Mouse (Mus musculus) midbrain, embryonic 14.5 days (tissue): ENCODE results near the gene Myl7. TPM values are rescaled to one million over a fixed set of nuclear protein-coding genes. Genes with fewer than 3 reads are reported as not detected.
A peak's percentile ranks its signal among the peaks of the same experiment; 100 is the strongest.
"Not testable (repeated sequence)": the region's sequence is repeated elsewhere in the genome, so short reads cannot be mapped to it uniquely, and the experiment has no call there.

Experiments
- ATAC-seq: fragments of 200-750 bp; cut with Nextera tagmentation; 2 replicates; pipeline ENCODE4 v1.8.0; 2017; ENCODE audit warnings: moderate number of reproducible peaks, moderate library complexity; ENCODE audit not compliant: low FRiP score, low TSS enrichment
- DNase-seq: peaks from one replicate; pipeline ENCODE4 v3.0.0-alpha.2; 2015
- H3K27ac ChIP-seq: fragments of 300-500 bp; sonication (generic); replicated peaks from 2 replicates; pipeline ENCODE4 v1.5.1; 2014; ENCODE audit warnings: mild to moderate bottlenecking, low read depth, low read length, moderate library complexity
- H3K27me3 ChIP-seq: fragments of 300-500 bp; sonication (generic); 2 replicates; pipeline ENCODE4 v1.6.1; 2014; ENCODE audit warnings: low read length, control low read depth, mixed read lengths; ENCODE audit not compliant: control insufficient read depth, insufficient read depth
- H3K36me3 ChIP-seq: fragments of 300-500 bp; sonication (generic); 2 replicates; pipeline ENCODE4 v1.6.1; 2014; ENCODE audit warnings: low read length, control low read depth; ENCODE audit not compliant: control insufficient read depth, insufficient read depth
- H3K4me1 ChIP-seq: fragments of 300-500 bp; sonication (generic); 2 replicates; pipeline ENCODE4 v1.6.1; 2014; ENCODE audit warnings: mild to moderate bottlenecking, antibody characterized with exemption, low read length, control low read depth; ENCODE audit not compliant: control insufficient read depth, insufficient read depth
- H3K4me2 ChIP-seq: fragments of 300-500 bp; sonication (generic); 2 replicates; pipeline ENCODE4 v1.6.1; 2014; ENCODE audit warnings: mild to moderate bottlenecking, low read length, moderate library complexity
- H3K4me3 ChIP-seq: fragments of 300-500 bp; sonication (generic); replicated peaks from 2 replicates; pipeline ENCODE4 v1.5.1; 2014; ENCODE audit warnings: low read depth, low read length
- H3K9ac ChIP-seq: fragments of 300-500 bp; sonication (generic); replicated peaks from 2 replicates; pipeline ENCODE4 v1.6.1; 2014; ENCODE audit warnings: mild to moderate bottlenecking, low read length, moderate library complexity
- H3K9me3 ChIP-seq: fragments of 300-500 bp; sonication (generic); 2 replicates; pipeline ENCODE4 v1.6.1; 2016; ENCODE audit warnings: low read length, control low read depth, mixed read lengths; ENCODE audit not compliant: control insufficient read depth
- WGBS: fragments of 180-500 bp; shearing (Covaris S2); extraction: QIAGEN DNeasy Blood & Tissue Kit; methylation state at CpG from one replicate; pipeline ENCODE4 v1.1.7; 2014; 5-methylcytosine and 5-hydroxymethylcytosine counted together
- polyA plus RNA-seq: library from polyadenylated mRNA; unstranded; fragments of >200 nt; fragmentation: Nextera tagmentation; extraction: Ambion mirVana; gene quantifications from 2 replicates; pipeline ENCODE4 v1.2.1, GENCODE M21; 2014

Gene Myl7
- polyA plus RNA-seq, 1 experiment from 2014 or later = not detected

- ATAC-seq (no peak), DNase-seq (no peak)
- no peaks in the 10 kb centered on the region for H3K36me3 ChIP-seq
- WGBS = 90% methylated on average over 10 of the region's 10 CpGs
- 0 out of 2 replicates have a peak, but pooled peaks cover 4% of the 10 kb centered on the region for H3K27me3 ChIP-seq
- no peaks in the 10 kb centered on the region for H3K9me3 ChIP-seq
- peaks cover 25% of the 10 kb centered on the region for H3K4me1 ChIP-seq
- H3K9ac ChIP-seq = no peak overlapping the region
- no peak overlapping the region for H3K4me3 ChIP-seq
- no peak overlapping the region for H3K4me2 ChIP-seq
- no peak overlapping the region for H3K27ac ChIP-seq
These were observed 704 bp upstream of the Myl7 start for GRCm38 (mm10) chr11:5899286-5899685.

GRCm38 (mm10) chr11:5897839-5898238, 743 bp downstream of the Myl7 start:
- Histone ChIP-seq H3K27ac (no peak overlapping the region), H3K9ac (no peak overlapping the region), H3K9me3 (no peaks in the 10 kb centered on the region), H3K4me3 (no peak overlapping the region), H3K4me2 (no peak overlapping the region), H3K27me3 (0 out of 2 replicates have a peak, but pooled peaks cover 4% of the 10 kb centered on the region), H3K36me3 (no peaks in the 10 kb centered on the region), H3K4me1 (peaks cover 24% of the 10 kb centered on the region)
- ATAC-seq (no peak), DNase-seq (no peak)
- 12% methylated on average over 10 of the region's 10 CpGs for WGBS

GRCm38 (mm10) chr11:5897230-5897629, 1.4 kb downstream of the Myl7 start:
- ATAC-seq (no peak), DNase-seq (no peak)
- 0 out of 2 replicates have a peak, but pooled peaks cover 4% of the 10 kb centered on the region for H3K27me3 ChIP-seq
- 16% methylated on average over 16 of the region's 16 CpGs for WGBS
- no peaks in the 10 kb centered on the region for H3K36me3 ChIP-seq
- no peak overlapping the region for H3K4me2 ChIP-seq
- no peak overlapping the region for H3K27ac ChIP-seq
- no peak overlapping the region for H3K9ac ChIP-seq
- H3K4me3 ChIP-seq = no peak overlapping the region
- peaks cover 18% of the 10 kb centered on the region for H3K4me1 ChIP-seq
- H3K9me3 ChIP-seq = no peaks in the 10 kb centered on the region

GRCm38 (mm10) chr11:5893807-5894206, 4.8 kb downstream of the Myl7 start:
- H3K27ac ChIP-seq = no peak overlapping the region
- WGBS = 71% methylated on average over 6 of the region's 6 CpGs
- 0 out of 2 replicates have a peak, but pooled peaks cover 3% of the 10 kb centered on the region for H3K4me1 ChIP-seq
- DNase-seq (no peak), ATAC-seq (no peak)
- no peaks in the 10 kb centered on the region for H3K36me3 ChIP-seq
- 0 out of 2 replicates have a peak, but pooled peaks cover 4% of the 10 kb centered on the region for H3K27me3 ChIP-seq
- H3K9me3 ChIP-seq = no peaks in the 10 kb centered on the region
- no peak overlapping the region for H3K9ac ChIP-seq
- H3K4me2 ChIP-seq = no peak overlapping the region
- H3K4me3 ChIP-seq = no peak overlapping the region

GRCm38 (mm10) chr11:5892810-5893368, 5.7 kb downstream of the Myl7 start:
- H3K4me3 ChIP-seq = no peak overlapping the region
- ATAC-seq (no peak), DNase-seq (no peak)
- no peak overlapping the region for H3K4me2 ChIP-seq
- no peaks in the 10 kb centered on the region for H3K36me3 ChIP-seq
- H3K4me1 ChIP-seq = 0 out of 2 replicates have a peak, but pooled peaks cover 3% of the 10 kb centered on the region
- H3K9ac ChIP-seq = no peak overlapping the region
- no peaks in the 10 kb centered on the region for H3K9me3 ChIP-seq
- H3K27me3 ChIP-seq = no peaks in the 10 kb centered on the region
- WGBS = 48% methylated on average over 4 of the region's 4 CpGs
- no peak overlapping the region for H3K27ac ChIP-seq

DNA sequence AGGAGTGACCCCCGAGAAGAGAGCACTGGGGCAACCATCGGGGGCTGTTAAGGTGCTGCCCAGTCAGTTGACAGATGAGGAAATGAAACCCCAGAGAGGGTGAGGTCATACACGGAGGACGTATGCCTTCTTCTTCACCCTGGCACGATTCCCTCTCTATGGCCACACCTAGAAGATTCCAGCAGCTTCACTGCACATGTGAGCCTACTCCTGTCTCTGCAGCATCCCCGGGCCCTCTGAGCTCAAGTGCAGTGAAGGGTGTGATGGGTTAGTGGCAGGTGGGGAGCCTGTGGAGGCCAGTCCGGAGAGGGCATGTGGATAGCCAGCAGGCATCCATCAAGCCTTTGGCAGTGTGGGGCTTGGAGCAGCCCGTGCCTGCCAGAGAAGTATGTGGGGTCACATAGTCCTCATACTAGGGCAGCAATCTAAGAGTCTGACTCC, 6.4 kb downstream of the Myl7 start:
- DNase-seq (no peak), ATAC-seq (no peak)
- Histone ChIP-seq H3K4me3 (no peak overlapping the region), H3K27ac (no peak overlapping the region), H3K27me3 (no peaks in the 10 kb centered on the region), H3K36me3 (no peaks in the 10 kb centered on the region), H3K4me2 (no peak overlapping the region), H3K9ac (no peak overlapping the region; the same call in 1 of the 2 replicates), H3K9me3 (no peaks in the 10 kb centered on the region), H3K4me1 (no peaks in the 10 kb centered on the region)
- 71% methylated on average over 8 of the region's 8 CpGs for WGBS

GRCm38 (mm10) chr11:5888563-5888962, 10.0 kb downstream of the Myl7 start:
- not testable (repeated sequence) for H3K27me3 ChIP-seq, H3K4me3 ChIP-seq, H3K9me3 ChIP-seq, H3K4me1 ChIP-seq, H3K36me3 ChIP-seq, ATAC-seq, DNase-seq, H3K9ac ChIP-seq, H3K4me2 ChIP-seq, H3K27ac ChIP-seq
- 80% methylated on average over 5 of the region's 5 CpGs for WGBS

GRCm38 (mm10) chr11:5887250-5887649, 11.3 kb downstream of the Myl7 start:
- Histone ChIP-seq H3K4me1 (no peaks in the 10 kb centered on the region), H3K27me3 (no peaks in the 10 kb centered on the region), H3K4me3 (no peak overlapping the region), H3K36me3 (no peaks in the 10 kb centered on the region), H3K9me3 (no peaks in the 10 kb centered on the region), H3K9ac (no peak overlapping the region), H3K27ac (no peak overlapping the region), H3K4me2 (no peak overlapping the region)
- DNase-seq = peak; percentile 34
- no peak for ATAC-seq
- 6% methylated on average over 5 of the region's 5 CpGs for WGBS

DNA sequence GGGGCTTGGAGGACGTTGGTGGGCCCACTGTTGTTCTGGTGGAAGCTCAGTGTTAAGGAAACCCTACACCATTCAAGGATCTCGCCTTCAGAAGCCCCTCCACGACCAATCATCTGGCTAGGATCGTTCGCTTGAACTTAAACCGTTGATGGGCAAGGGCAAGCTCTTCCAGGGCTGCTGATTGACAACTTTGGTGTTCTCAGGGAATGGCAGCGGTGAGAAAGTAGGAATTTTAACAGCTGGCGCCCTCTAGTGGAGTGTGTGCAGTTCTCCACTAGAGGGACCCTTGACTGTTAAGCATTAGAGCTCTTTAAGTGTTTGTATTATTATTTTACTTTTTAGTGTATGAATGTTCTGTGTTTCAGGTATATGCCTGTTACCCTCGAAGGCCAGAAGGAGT, 12.4 kb downstream of the Myl7 start:
- Histone ChIP-seq H3K9ac (no peak overlapping the region), H3K4me1 (no peaks in the 10 kb centered on the region), H3K27me3 (no peaks in the 10 kb centered on the region), H3K4me3 (no peak overlapping the region), H3K27ac (no peak overlapping the region), H3K9me3 (no peaks in the 10 kb centered on the region), H3K36me3 (no peaks in the 10 kb centered on the region), H3K4me2 (no peak overlapping the region)
- no peak for ATAC-seq
- WGBS = 19% methylated on average over 9 of the region's 9 CpGs
- DNase-seq = peak; percentile 87
